Mouse (Mus musculus) adrenal gland, adult 10 weeks (tissue): ENCODE results near the gene Olfr547. TPM values are rescaled to one million over a fixed set of nuclear protein-coding genes. Genes with fewer than 3 reads are reported as not detected.

Experiments
- polyA plus RNA-seq: library from polyadenylated mRNA; stranded (reverse); fragments of 350-450 nt; fragmentation: Illumina TruSeq; extraction: RNeasy Lipid Tissue Mini Kit (QIAGEN cat#74804); gene quantifications from one replicate; pipeline ENCODE4 v1.2.3, GENCODE M21; 2014; ENCODE audit warnings: low read depth, low replicate concordance

The Olfr547 gene
- not detected for polyA plus RNA-seq

DNA sequence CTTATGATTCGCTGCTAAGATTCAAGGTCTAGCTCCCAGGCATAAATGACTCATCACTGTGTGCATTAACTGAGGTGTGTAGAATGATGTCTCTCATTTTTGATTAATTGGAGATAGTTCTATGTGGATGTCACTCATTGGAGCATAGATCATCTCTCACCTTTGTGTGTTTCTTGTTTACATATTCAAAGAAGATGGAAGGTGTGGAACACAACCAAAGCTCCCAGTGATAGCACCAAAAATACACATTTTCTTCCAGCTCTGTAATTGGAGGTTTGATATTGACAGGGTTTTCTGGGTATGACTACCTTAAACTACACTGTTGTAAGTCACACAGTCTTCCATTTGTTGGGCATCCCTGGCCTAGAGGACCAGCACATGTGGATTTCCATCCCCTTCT is at the start of gene Olfr547:
TSS of gene Olfr547 (plus strand) at position 301 of the 400 bp plus-strand sequence.

DNA sequence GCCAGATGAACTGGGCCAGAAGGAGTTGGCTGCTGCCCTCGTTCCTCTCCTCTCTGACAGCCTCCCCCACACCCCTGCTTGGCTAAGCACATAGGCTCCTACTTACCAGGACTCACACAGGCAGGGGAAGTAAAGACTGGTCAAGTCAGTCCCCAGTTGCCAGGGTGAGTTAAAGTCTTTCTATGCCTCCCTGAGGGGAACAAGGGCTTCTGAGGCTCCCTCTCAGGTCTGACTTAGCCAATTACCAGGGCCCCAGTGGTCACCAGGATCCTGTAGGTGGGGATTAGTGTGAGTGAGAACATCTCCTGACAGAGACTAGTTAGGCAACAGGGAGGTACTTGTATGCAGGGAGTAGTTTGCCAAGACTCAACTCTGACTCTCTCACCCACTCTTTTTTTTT is 46.4 kb upstream of the Olfr547 start, which contains the start of gene Olfr544:
TSS of gene Olfr544 (minus strand) at position 153 of the 400 bp plus-strand sequence.

GRCm38 (mm10) chr7:102499473-102499872 is 35.1 kb upstream of the Olfr547 start, which contains the start of gene Olfr545:
Gene Olfr545 (minus strand): TSS chr7:102499573.

GRCm38 (mm10) chr7:102540596-102540995 is 6.0 kb downstream of the Olfr547 start, which contains the start of gene Olfr548-ps1:
Gene Olfr548-ps1 (plus strand): TSS chr7:102540896.

DNA sequence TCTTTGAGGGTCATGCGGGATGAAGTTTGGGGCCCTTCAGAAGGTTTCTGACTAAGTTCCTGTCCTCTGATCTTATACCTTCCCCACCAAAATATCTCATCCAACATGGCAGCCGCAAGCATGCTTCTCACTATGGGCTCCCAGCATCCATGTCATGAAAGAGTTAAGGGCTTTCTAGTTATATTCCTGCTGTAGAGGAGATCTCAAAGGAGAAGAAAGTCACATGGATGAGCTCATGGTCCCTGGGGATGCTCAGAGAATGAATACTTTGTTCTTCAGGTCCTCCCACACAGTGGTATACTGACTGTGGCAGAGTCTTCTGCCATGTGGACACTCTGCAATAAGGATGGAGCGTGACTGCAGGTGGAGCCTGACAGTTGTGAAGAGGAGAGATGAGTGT is 15.0 kb downstream of the Olfr547 start, which contains the start of gene Olfr549:
TSS of gene Olfr549 (plus strand) at position 301 of the 400 bp plus-strand sequence.

GRCm38 (mm10) chr7:102564999-102565997 is 30.7 kb downstream of the Olfr547 start, which contains the start of gene Trim21:
Gene Trim21 (minus strand): TSS chr7:102565486.

GRCm38 (mm10) chr7:102571142-102571541 is 36.6 kb downstream of the Olfr547 start, which contains the start of gene Olfr550:
Gene Olfr550 (plus strand): TSS chr7:102571442.

Other genes with a start within 250 kb of the Olfr547 start
- 47.2 TPM for gene Rrm1, start 93.1 kb upstream of the Olfr547 start, polyA plus RNA-seq
- not detected for gene Olfr543, start 53.1 kb upstream of the Olfr547 start, polyA plus RNA-seq
- not detected for gene Olfr544, start 46.4 kb upstream of the Olfr547 start, polyA plus RNA-seq
- gene Olfr545, start 35.2 kb upstream of the Olfr547 start, polyA plus RNA-seq: not detected
- gene Olfr548-ps1, start 6.1 kb downstream of the Olfr547 start, polyA plus RNA-seq: not detected
- gene Olfr549, start 15.1 kb downstream of the Olfr547 start, polyA plus RNA-seq: not detected
- 17.0 TPM for gene Trim21, start 30.7 kb downstream of the Olfr547 start, polyA plus RNA-seq
- gene Olfr550, start 36.7 kb downstream of the Olfr547 start, polyA plus RNA-seq: not detected
- not detected for gene Olfr551, start 57.1 kb downstream of the Olfr547 start, polyA plus RNA-seq
- not detected for gene Olfr552, start 63.0 kb downstream of the Olfr547 start, polyA plus RNA-seq
- gene Olfr553, start 83.5 kb downstream of the Olfr547 start, polyA plus RNA-seq: not detected
- gene Olfr554, start 103.7 kb downstream of the Olfr547 start, polyA plus RNA-seq: not detected
- gene Olfr555, start 124.1 kb downstream of the Olfr547 start, polyA plus RNA-seq: not detected
- gene Olfr556, start 130.2 kb downstream of the Olfr547 start, polyA plus RNA-seq: not detected
- gene Trim68, start 152.6 kb downstream of the Olfr547 start, polyA plus RNA-seq: 8.5 TPM
- gene Olfr557, start 161.2 kb downstream of the Olfr547 start, polyA plus RNA-seq: not detected
- gene Olfr558, start 167.5 kb downstream of the Olfr547 start, polyA plus RNA-seq: 2.6 TPM
- gene Olfr33, start 184.3 kb downstream of the Olfr547 start, polyA plus RNA-seq: not detected
- gene Olfr559, start 192.7 kb downstream of the Olfr547 start, polyA plus RNA-seq: not detected
- gene Olfr560, start 224.6 kb downstream of the Olfr547 start, polyA plus RNA-seq: not detected
- gene Olfr78, start 224.7 kb downstream of the Olfr547 start, polyA plus RNA-seq: 0.52 TPM
- gene Olfr561, start 236.5 kb downstream of the Olfr547 start, polyA plus RNA-seq: not detected